26 mouse cellular contexts compared by ENCODE assay signal in genomic region chr15:8635974-8636373, GRCm38 (mm10).
"Had no signal": no experiment of that assay in that cellular context is flagged by ENCODE, and none has a peak within 500 bp of the region (broad histone marks: within the 10 kb centered on the region; RNA-seq: fewer than 3 reads in every experiment).

No protein-coding gene starts in this region.

- H3K36me3 ChIP-seq: heart, embryonic 15.5 days; hindbrain, embryonic 15.5 days; kidney, embryonic 15.5 days had no signal

- H3K4me1 ChIP-seq: hindbrain, embryonic 15.5 days had no signal

- ATAC-seq: hindbrain, postnatal 0 days; intestine, embryonic 16.5 days had no signal

- H3K27me3 ChIP-seq: heart, embryonic 13.5 days; heart, embryonic 15.5 days; hindbrain, embryonic 15.5 days; kidney, embryonic 15.5 days; limb, embryonic 13.5 days; limb, embryonic 15.5 days had no signal

- DNase-seq: gastrocnemius, postnatal 14 days; gastrocnemius, postnatal 36 days; heart, adult 2 months; heart, postnatal 14 days; heart, postnatal 36 days; kidney, adult 11 months; kidney, adult 2 months; kidney, adult 9 months; kidney, postnatal 14 days; kidney, postnatal 36 days; layer of hippocampus, postnatal 36 days; left cerebral cortex, postnatal 4 days had no signal

- H3K27ac ChIP-seq: heart, adult 2 months; heart, embryonic 13.5 days; heart, embryonic 15.5 days; hindbrain, embryonic 13.5 days; hindbrain, embryonic 15.5 days; hindbrain, postnatal 0 days; kidney, embryonic 15.5 days; kidney, postnatal 0 days; layer of hippocampus, adult 2 months; limb, embryonic 13.5 days; limb, embryonic 15.5 days; liver, embryonic 14.5 days had no signal

- H3K4me2 ChIP-seq: heart, embryonic 11.5 days; heart, embryonic 13.5 days; heart, embryonic 15.5 days; hindbrain, embryonic 13.5 days; hindbrain, embryonic 15.5 days; kidney, embryonic 15.5 days; limb, embryonic 13.5 days; limb, embryonic 15.5 days; liver, embryonic 11.5 days had no signal

- H3K4me3 ChIP-seq: heart, adult 2 months; heart, embryonic 13.5 days; heart, embryonic 15.5 days; hindbrain, embryonic 13.5 days; hindbrain, embryonic 15.5 days; kidney, embryonic 15.5 days; layer of hippocampus, adult 2 months; limb, embryonic 13.5 days; limb, embryonic 15.5 days had no signal

- H3K9ac ChIP-seq: heart, embryonic 13.5 days; heart, embryonic 15.5 days; hindbrain, embryonic 13.5 days; hindbrain, embryonic 15.5 days; kidney, embryonic 15.5 days; limb, embryonic 13.5 days; limb, embryonic 15.5 days; liver, embryonic 14.5 days had no signal

- H3K9me3 ChIP-seq: heart, embryonic 13.5 days; heart, embryonic 15.5 days; hindbrain, embryonic 13.5 days; hindbrain, embryonic 15.5 days; kidney, embryonic 15.5 days; limb, embryonic 13.5 days; limb, embryonic 15.5 days had no signal
